Mouse (Mus musculus): ENCODE data around the gene Fggy. TPM values are rescaled to one million over a fixed set of nuclear protein-coding genes. Genes with fewer than 3 reads are reported as not detected.

The Fggy gene
- polyA plus RNA-seq, 1 experiment from 2014 or later: 7.9 TPM

- H3K36me3 ChIP-seq (ENCODE audit: control insufficient read depth, insufficient read depth, low read length): no peaks in the 10 kb centered on the region
- no peaks in the 10 kb centered on the region for H3K9me3 ChIP-seq (ENCODE audit: control insufficient read depth, low read length)
- H3K4me2 ChIP-seq: no peak overlapping the region
- DNase-seq (ENCODE audit: low spot score) (no peak), ATAC-seq (replicated peaks; ENCODE audit: low FRiP score) (no peak)
- 76% methylated on average over 7 of the region's 7 CpGs for WGBS
- no peak overlapping the region for H3K9ac ChIP-seq (ENCODE audit: low read depth, low read length)
- no peaks in the 10 kb centered on the region for H3K27me3 ChIP-seq (replicated peaks; ENCODE audit: control insufficient read depth, insufficient read depth, low read length)
- H3K27ac ChIP-seq (ENCODE audit: low read depth, low read length): no peak overlapping the region
- no peak overlapping the region for H3K4me3 ChIP-seq (ENCODE audit: low read depth, low read length)
- no peaks in the 10 kb centered on the region for H3K4me1 ChIP-seq (replicated peaks; ENCODE audit: control insufficient read depth, insufficient read depth, low read length)
These were observed 109.1 kb downstream of the Fggy start for GRCm38 (mm10) chr4:95666284-95666889.

DNA sequence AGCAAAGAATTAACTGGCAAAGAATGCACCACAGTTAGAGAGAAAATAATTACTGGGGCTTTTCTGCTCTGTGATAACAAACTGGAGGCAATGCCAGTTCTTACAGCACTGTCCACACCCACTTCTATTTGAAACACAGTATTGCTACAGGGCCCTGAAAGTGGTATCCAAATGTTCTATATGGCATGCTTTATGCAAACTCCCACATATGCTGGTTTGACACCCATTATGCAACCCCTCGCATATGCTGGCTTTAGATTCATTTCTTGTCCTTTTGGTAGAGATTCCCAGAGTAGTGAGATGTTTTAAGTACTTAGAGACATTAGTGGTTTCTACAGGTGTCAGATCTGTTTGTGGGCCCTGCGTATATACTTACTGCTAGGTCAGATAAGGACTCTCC, 109.6 kb downstream of the Fggy start:
- DNase-seq (ENCODE audit: low spot score): no peak
- Histone ChIP-seq H3K27me3 (replicated peaks; ENCODE audit: control insufficient read depth, insufficient read depth, low read length) (no peaks in the 10 kb centered on the region), H3K4me1 (replicated peaks; ENCODE audit: control insufficient read depth, insufficient read depth, low read length) (no peaks in the 10 kb centered on the region), H3K36me3 (ENCODE audit: control insufficient read depth, insufficient read depth, low read length) (no peaks in the 10 kb centered on the region), H3K4me3 (ENCODE audit: low read depth, low read length) (no peak overlapping the region), H3K9ac (ENCODE audit: low read depth, low read length) (no peak overlapping the region), H3K9me3 (ENCODE audit: control insufficient read depth, low read length) (no peaks in the 10 kb centered on the region), H3K4me2 (no peak overlapping the region), H3K27ac (ENCODE audit: low read depth, low read length) (no peak overlapping the region)
- no peak for ATAC-seq (replicated peaks; ENCODE audit: low FRiP score)
- 82% methylated on average over 2 of the region's 2 CpGs for WGBS

DNA sequence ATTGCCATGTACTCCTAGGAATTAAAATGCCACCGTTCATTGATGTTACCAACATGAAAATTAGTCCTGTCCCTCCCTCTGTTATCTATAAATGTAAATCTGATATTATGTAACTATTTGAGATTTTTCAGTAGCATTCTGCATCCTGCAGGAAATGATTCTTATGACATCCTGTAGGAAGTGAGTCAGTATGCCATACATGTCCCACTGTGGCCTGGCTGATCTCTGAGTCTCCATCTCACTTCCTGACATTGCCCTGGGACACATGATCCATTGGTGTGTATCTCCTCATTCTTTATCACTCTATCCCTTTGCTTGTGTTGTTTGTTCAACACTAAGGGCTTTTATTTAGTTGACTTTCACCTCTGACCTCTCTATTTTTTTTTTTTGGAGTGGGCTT, 110.3 kb downstream of the Fggy start:
- no peaks in the 10 kb centered on the region for H3K9me3 ChIP-seq (ENCODE audit: control insufficient read depth, low read length)
- no peaks in the 10 kb centered on the region for H3K4me1 ChIP-seq (replicated peaks; ENCODE audit: control insufficient read depth, insufficient read depth, low read length)
- H3K9ac ChIP-seq (ENCODE audit: low read depth, low read length): no peak overlapping the region
- 83% methylated on average over 1 of the region's 1 CpGs for WGBS
- H3K4me3 ChIP-seq (ENCODE audit: low read depth, low read length): no peak overlapping the region
- DNase-seq (ENCODE audit: low spot score): no peak
- no peak overlapping the region for H3K4me2 ChIP-seq
- no peaks in the 10 kb centered on the region for H3K36me3 ChIP-seq (ENCODE audit: control insufficient read depth, insufficient read depth, low read length)
- H3K27ac ChIP-seq (ENCODE audit: low read depth, low read length): no peak overlapping the region
- ATAC-seq (replicated peaks; ENCODE audit: low FRiP score): no peak
- H3K27me3 ChIP-seq (replicated peaks; ENCODE audit: control insufficient read depth, insufficient read depth, low read length): no peaks in the 10 kb centered on the region

- no peaks in the 10 kb centered on the region for H3K27me3 ChIP-seq (replicated peaks; ENCODE audit: control insufficient read depth, insufficient read depth, low read length)
- no peak overlapping the region for H3K27ac ChIP-seq (ENCODE audit: low read depth, low read length)
- no peaks in the 10 kb centered on the region for H3K9me3 ChIP-seq (ENCODE audit: control insufficient read depth, low read length)
- H3K36me3 ChIP-seq (ENCODE audit: control insufficient read depth, insufficient read depth, low read length): no peaks in the 10 kb centered on the region
- no peak overlapping the region for H3K4me3 ChIP-seq (ENCODE audit: low read depth, low read length)
- WGBS: 78% methylated on average over 3 of the region's 3 CpGs
- DNase-seq (ENCODE audit: low spot score): no peak
- H3K9ac ChIP-seq (ENCODE audit: low read depth, low read length): no peak overlapping the region
- ATAC-seq (replicated peaks; ENCODE audit: low FRiP score): no peak
- H3K4me2 ChIP-seq: no peak overlapping the region
- no peaks in the 10 kb centered on the region for H3K4me1 ChIP-seq (replicated peaks; ENCODE audit: control insufficient read depth, insufficient read depth, low read length)
These were observed 111.2 kb downstream of the Fggy start for GRCm38 (mm10) chr4:95668543-95668942.

DNA sequence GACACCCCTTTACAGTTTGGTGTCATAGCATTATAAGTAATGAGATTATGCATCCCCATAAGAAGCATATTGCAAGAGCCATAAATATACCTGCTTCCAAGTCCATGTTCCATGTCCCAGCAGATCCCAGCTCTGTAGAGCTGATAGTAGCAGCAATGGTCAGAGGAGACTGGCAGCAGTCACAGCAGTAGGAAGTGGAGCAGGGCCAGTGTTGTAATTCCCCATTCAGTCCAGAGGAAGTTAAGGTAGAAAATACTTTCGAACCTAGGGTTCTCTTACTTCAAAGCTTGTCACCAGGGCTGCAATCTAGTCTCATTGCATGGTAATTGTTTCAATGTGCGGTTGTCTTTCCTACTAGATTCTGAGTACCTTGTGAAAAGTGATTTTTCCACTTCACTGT, 112.0 kb downstream of the Fggy start:
- H3K4me3 ChIP-seq (ENCODE audit: low read depth, low read length): no peak overlapping the region
- ATAC-seq (replicated peaks; ENCODE audit: low FRiP score): no peak
- no peak overlapping the region for H3K27ac ChIP-seq (ENCODE audit: low read depth, low read length)
- H3K9ac ChIP-seq (ENCODE audit: low read depth, low read length): no peak overlapping the region
- no peak for DNase-seq (ENCODE audit: low spot score)
- 68% methylated on average over 2 of the region's 2 CpGs for WGBS
- no peaks in the 10 kb centered on the region for H3K36me3 ChIP-seq (ENCODE audit: control insufficient read depth, insufficient read depth, low read length)
- no peak overlapping the region for H3K4me2 ChIP-seq
- H3K27me3 ChIP-seq (replicated peaks; ENCODE audit: control insufficient read depth, insufficient read depth, low read length): no peaks in the 10 kb centered on the region
- H3K4me1 ChIP-seq (replicated peaks; ENCODE audit: control insufficient read depth, insufficient read depth, low read length): no peaks in the 10 kb centered on the region
- H3K9me3 ChIP-seq (ENCODE audit: control insufficient read depth, low read length): no peaks in the 10 kb centered on the region

GRCm38 (mm10) chr4:95670559-95670958, 113.3 kb downstream of the Fggy start:
- Histone ChIP-seq H3K36me3 (ENCODE audit: control insufficient read depth, insufficient read depth, low read length) (no peaks in the 10 kb centered on the region), H3K9me3 (ENCODE audit: control insufficient read depth, low read length) (no peaks in the 10 kb centered on the region), H3K9ac (ENCODE audit: low read depth, low read length) (no peak overlapping the region), H3K4me1 (replicated peaks; ENCODE audit: control insufficient read depth, insufficient read depth, low read length) (no peaks in the 10 kb centered on the region), H3K27me3 (replicated peaks; ENCODE audit: control insufficient read depth, insufficient read depth, low read length) (no peaks in the 10 kb centered on the region), H3K27ac (ENCODE audit: low read depth, low read length) (no peak overlapping the region), H3K4me3 (ENCODE audit: low read depth, low read length) (no peak overlapping the region), H3K4me2 (no peak overlapping the region)
- ATAC-seq (replicated peaks; ENCODE audit: low FRiP score): no peak
- no peak for DNase-seq (ENCODE audit: low spot score)
- 69% methylated on average over 3 of the region's 3 CpGs for WGBS

DNA sequence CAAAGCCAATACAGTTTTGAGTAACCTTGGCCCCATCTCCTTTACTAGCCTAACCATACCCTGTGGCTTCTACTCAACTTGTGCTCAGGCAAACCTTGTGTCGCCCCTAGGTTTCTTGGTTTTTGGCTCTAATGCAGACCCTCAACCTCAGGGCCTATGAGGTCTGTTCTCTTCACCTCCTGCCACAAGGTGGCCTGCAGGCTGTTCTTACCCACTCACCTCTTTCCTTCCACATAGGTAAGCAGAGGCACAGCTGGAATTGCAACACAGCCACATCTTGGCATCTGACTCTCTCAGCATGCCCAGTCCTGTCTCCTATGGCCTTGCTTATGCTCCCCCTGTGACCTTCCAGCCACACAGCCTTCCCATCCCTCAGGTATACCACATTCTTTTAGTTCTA, 114.7 kb downstream of the Fggy start:
- Histone ChIP-seq H3K4me3 (ENCODE audit: low read depth, low read length) (no peak overlapping the region), H3K4me1 (replicated peaks; ENCODE audit: control insufficient read depth, insufficient read depth, low read length) (no peaks in the 10 kb centered on the region), H3K9me3 (ENCODE audit: control insufficient read depth, low read length) (no peaks in the 10 kb centered on the region), H3K27me3 (replicated peaks; ENCODE audit: control insufficient read depth, insufficient read depth, low read length) (no peaks in the 10 kb centered on the region), H3K4me2 (no peak overlapping the region), H3K27ac (ENCODE audit: low read depth, low read length) (no peak overlapping the region), H3K9ac (ENCODE audit: low read depth, low read length) (no peak overlapping the region), H3K36me3 (ENCODE audit: control insufficient read depth, insufficient read depth, low read length) (no peaks in the 10 kb centered on the region)
- DNase-seq (ENCODE audit: low spot score) (no peak), ATAC-seq (replicated peaks; ENCODE audit: low FRiP score) (no peak)
- 87% methylated on average over 1 of the region's 1 CpGs for WGBS

DNA sequence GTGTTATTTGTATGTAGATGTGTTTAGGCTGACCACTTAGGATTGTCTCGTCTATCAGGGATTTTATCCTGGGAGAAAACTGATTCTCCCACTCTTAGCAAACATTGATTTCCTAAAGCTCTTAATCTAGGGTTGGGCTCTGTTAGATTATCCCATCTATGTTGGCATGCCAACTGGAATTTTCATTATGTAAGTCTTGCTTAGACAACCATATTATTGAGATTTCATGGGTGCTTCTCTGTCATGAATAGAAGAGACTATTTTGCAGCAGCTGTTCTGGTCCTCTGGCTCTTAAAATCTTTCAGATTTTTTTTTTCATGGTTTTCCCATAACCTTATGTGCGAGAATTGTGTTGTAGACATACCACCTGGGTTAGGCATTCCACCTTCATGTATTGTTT, 119.1 kb downstream of the Fggy start:
- Histone ChIP-seq H3K36me3 (ENCODE audit: control insufficient read depth, insufficient read depth, low read length) (no peaks in the 10 kb centered on the region), H3K27me3 (replicated peaks; ENCODE audit: control insufficient read depth, insufficient read depth, low read length) (no peaks in the 10 kb centered on the region), H3K27ac (ENCODE audit: low read depth, low read length) (no peak overlapping the region), H3K9me3 (ENCODE audit: control insufficient read depth, low read length) (no peaks in the 10 kb centered on the region), H3K4me2 (no peak overlapping the region), H3K9ac (ENCODE audit: low read depth, low read length) (no peak overlapping the region), H3K4me1 (replicated peaks; ENCODE audit: control insufficient read depth, insufficient read depth, low read length) (no peaks in the 10 kb centered on the region), H3K4me3 (ENCODE audit: low read depth, low read length) (no peak overlapping the region)
- 78% methylated on average over 2 of the region's 2 CpGs for WGBS
- DNase-seq (ENCODE audit: low spot score) (no peak), ATAC-seq (replicated peaks; ENCODE audit: low FRiP score) (no peak)

- Histone ChIP-seq H3K27me3 (replicated peaks; ENCODE audit: control insufficient read depth, insufficient read depth, low read length) (no peaks in the 10 kb centered on the region), H3K9me3 (ENCODE audit: control insufficient read depth, low read length) (no peaks in the 10 kb centered on the region), H3K4me2 (no peak overlapping the region), H3K4me3 (ENCODE audit: low read depth, low read length) (no peak overlapping the region), H3K36me3 (ENCODE audit: control insufficient read depth, insufficient read depth, low read length) (no peaks in the 10 kb centered on the region), H3K27ac (ENCODE audit: low read depth, low read length) (no peak overlapping the region), H3K4me1 (replicated peaks; ENCODE audit: control insufficient read depth, insufficient read depth, low read length) (no peaks in the 10 kb centered on the region), H3K9ac (ENCODE audit: low read depth, low read length) (no peak overlapping the region)
- DNase-seq (ENCODE audit: low spot score): no peak
- no peak for ATAC-seq (replicated peaks; ENCODE audit: low FRiP score)
- 90% methylated on average over 5 of the region's 5 CpGs for WGBS
These were observed 123.6 kb downstream of the Fggy start for GRCm38 (mm10) chr4:95680756-95681449.
